12 mouse cellular contexts compared by ENCODE assay signal in genomic region chr1:25075952-25076351, GRCm38 (mm10).
"Had no signal": no experiment of that assay in that cellular context is flagged by ENCODE, and none has a peak within 500 bp of the region (broad histone marks: within the 10 kb centered on the region; RNA-seq: fewer than 3 reads in every experiment).

No protein-coding gene starts in this region.

- H3K4me1 ChIP-seq: limb, embryonic 13.5 days had no signal

- H3K27me3 ChIP-seq: limb, embryonic 13.5 days; midbrain, embryonic 13.5 days; neural tube, embryonic 15.5 days had no signal

- H3K9ac ChIP-seq: limb, embryonic 13.5 days; liver, embryonic 14.5 days; midbrain, embryonic 13.5 days; neural tube, embryonic 15.5 days had no signal

- H3K4me2 ChIP-seq: limb, embryonic 13.5 days; midbrain, embryonic 13.5 days; neural tube, embryonic 15.5 days had no signal

- ATAC-seq: intestine, embryonic 16.5 days; midbrain, embryonic 13.5 days had no signal

- H3K36me3 ChIP-seq: limb, embryonic 13.5 days; midbrain, embryonic 13.5 days had no signal

- H3K27ac ChIP-seq: limb, embryonic 13.5 days; liver, embryonic 14.5 days; midbrain, embryonic 13.5 days; neural tube, embryonic 15.5 days; stomach, postnatal 0 days had no signal

- H3K4me3 ChIP-seq: limb, embryonic 13.5 days; midbrain, embryonic 13.5 days; myocyte; neural tube, embryonic 15.5 days had no signal

- H3K9me3 ChIP-seq: limb, embryonic 13.5 days; midbrain, embryonic 13.5 days; neural tube, embryonic 15.5 days had no signal

- DNase-seq: left cerebral cortex, postnatal 4 days; lung, adult 18-20 months; right cerebral cortex, adult 18-20 months; right cerebral cortex, postnatal 25 days; thymus, postnatal 4 days had no signal
